Mouse (Mus musculus): ENCODE measurements around the gene Klc4. TPM values are rescaled to one million over a fixed set of nuclear protein-coding genes. Genes with fewer than 3 reads are reported as not detected.

The Klc4 gene
- polyA plus RNA-seq, 1 experiment from 2014 or later = 23.4 TPM

GRCm38 (mm10) chr17:46650232-46651031 lies 4.6 kb upstream of the Klc4 start, which contains the start of gene Cul7:
Cul7 (plus strand) TSS chr17:46650337.
- no peaks in the 10 kb centered on the region for H3K27me3 ChIP-seq
- no peaks in the 10 kb centered on the region for H3K9me3 ChIP-seq (replicated peaks)
- peak within 1 kb of the TSS; percentile 80 for H3K4me2 ChIP-seq (replicated peaks)
- WGBS = under 1% methylated on average over 58 of the region's 58 CpGs
- H3K9ac ChIP-seq = peak within 1 kb of the TSS; percentile 73
- peaks cover 40% of the 10 kb centered on the region for H3K36me3 ChIP-seq
- peak within 1 kb of the TSS; percentile 97 for H3K27ac ChIP-seq (replicated peaks)
- peaks cover 54% of the 10 kb centered on the region for H3K4me1 ChIP-seq
- ATAC-seq (ENCODE audit: insufficient number of reproducible peaks, low FRiP score, low TSS enrichment, low read depth) = peak; percentile 96
- H3K4me3 ChIP-seq (replicated peaks) = peak within 1 kb of the TSS; percentile 71

- Histone ChIP-seq H3K4me1 (peaks cover 60% of the 10 kb centered on the region), H3K36me3 (peaks cover 36% of the 10 kb centered on the region), H3K27me3 (no peaks in the 10 kb centered on the region), H3K4me3 (replicated peaks) (peak overlapping the region; percentile 71), H3K9me3 (replicated peaks) (no peaks in the 10 kb centered on the region), H3K4me2 (replicated peaks) (peak overlapping the region; percentile 80), H3K27ac (replicated peaks) (peak overlapping the region; percentile 97), H3K9ac (peak overlapping the region; percentile 37)
- 33% methylated on average over 15 of the region's 15 CpGs for WGBS
- no peak for ATAC-seq (ENCODE audit: insufficient number of reproducible peaks, low FRiP score, low TSS enrichment, low read depth)
Measured at GRCm38 (mm10) chr17:46649811-46650210, 4.0 kb upstream of the Klc4 start.

GRCm38 (mm10) chr17:46648436-46648835 lies 2.6 kb upstream of the Klc4 start:
- H3K4me2 ChIP-seq (replicated peaks) = no peak overlapping the region
- H3K4me3 ChIP-seq (replicated peaks) = no peak overlapping the region
- peaks cover 22% of the 10 kb centered on the region for H3K36me3 ChIP-seq
- no peak overlapping the region for H3K27ac ChIP-seq (replicated peaks)
- peaks cover 56% of the 10 kb centered on the region for H3K4me1 ChIP-seq
- no peaks in the 10 kb centered on the region for H3K27me3 ChIP-seq
- no peak overlapping the region for H3K9ac ChIP-seq
- H3K9me3 ChIP-seq (replicated peaks) = no peaks in the 10 kb centered on the region
- no peak for ATAC-seq (ENCODE audit: insufficient number of reproducible peaks, low FRiP score, low TSS enrichment, low read depth)
- WGBS = 90% methylated on average over 9 of the region's 9 CpGs

GRCm38 (mm10) chr17:46647279-46647678 lies 1.5 kb upstream of the Klc4 start:
- Histone ChIP-seq H3K27me3 (no peaks in the 10 kb centered on the region), H3K9ac (no peak overlapping the region), H3K36me3 (peaks cover 13% of the 10 kb centered on the region), H3K4me2 (replicated peaks) (no peak overlapping the region), H3K4me1 (peaks cover 45% of the 10 kb centered on the region), H3K9me3 (replicated peaks) (no peaks in the 10 kb centered on the region), H3K4me3 (replicated peaks) (peak overlapping the region; percentile 97; the same call in 1 of the 2 replicates), H3K27ac (replicated peaks) (no peak overlapping the region)
- 91% methylated on average over 7 of the region's 7 CpGs for WGBS
- no peak for ATAC-seq (ENCODE audit: insufficient number of reproducible peaks, low FRiP score, low TSS enrichment, low read depth)

- ATAC-seq (ENCODE audit: insufficient number of reproducible peaks, low FRiP score, low TSS enrichment, low read depth) = peak; percentile 2; the same call in 1 of the 2 replicates
- peak overlapping the region; percentile 97 for H3K4me3 ChIP-seq (replicated peaks)
- H3K4me2 ChIP-seq (replicated peaks) = peak overlapping the region; percentile 78
- H3K9ac ChIP-seq = peak overlapping the region; percentile 82
- peaks cover 35% of the 10 kb centered on the region for H3K4me1 ChIP-seq
- no peaks in the 10 kb centered on the region for H3K27me3 ChIP-seq
- WGBS = under 1% methylated on average over 19 of the region's 19 CpGs
- peak overlapping the region; percentile 89 for H3K27ac ChIP-seq (replicated peaks)
- H3K36me3 ChIP-seq = peaks cover 23% of the 10 kb centered on the region
- H3K9me3 ChIP-seq (replicated peaks) = no peaks in the 10 kb centered on the region
Measured at GRCm38 (mm10) chr17:46646322-46646662, 470 bp upstream of the Klc4 start.

GRCm38 (mm10) chr17:46644916-46645475 lies 826 bp downstream of the Klc4 start:
- no peak for ATAC-seq (ENCODE audit: insufficient number of reproducible peaks, low FRiP score, low TSS enrichment, low read depth)
- Histone ChIP-seq H3K27me3 (no peaks in the 10 kb centered on the region), H3K4me1 (peaks cover 29% of the 10 kb centered on the region), H3K27ac (replicated peaks) (peak overlapping the region; percentile 63), H3K9ac (peak overlapping the region; percentile 72), H3K9me3 (replicated peaks) (no peaks in the 10 kb centered on the region), H3K36me3 (peaks cover 36% of the 10 kb centered on the region), H3K4me2 (replicated peaks) (peak overlapping the region; percentile 90), H3K4me3 (replicated peaks) (peak overlapping the region; percentile 97)
- WGBS = 8% methylated on average over 11 of the region's 11 CpGs

GRCm38 (mm10) chr17:46644152-46644805 lies 1.5 kb downstream of the Klc4 start:
- WGBS = 89% methylated on average over 12 of the region's 12 CpGs
- Histone ChIP-seq H3K4me2 (replicated peaks) (peak overlapping the region; percentile 90; the same call in 1 of the 2 replicates), H3K27ac (replicated peaks) (no peak overlapping the region)

GRCm38 (mm10) chr17:46642060-46642459 lies 3.8 kb downstream of the Klc4 start:
- Histone ChIP-seq H3K27me3 (no peaks in the 10 kb centered on the region), H3K9me3 (replicated peaks) (no peaks in the 10 kb centered on the region), H3K4me2 (replicated peaks) (no peak overlapping the region), H3K36me3 (peaks cover 36% of the 10 kb centered on the region), H3K27ac (replicated peaks) (no peak overlapping the region), H3K9ac (no peak overlapping the region), H3K4me3 (replicated peaks) (no peak overlapping the region), H3K4me1 (peaks cover 24% of the 10 kb centered on the region)
- no peak for ATAC-seq (ENCODE audit: insufficient number of reproducible peaks, low FRiP score, low TSS enrichment, low read depth)
- WGBS = 88% methylated on average over 17 of the region's 17 CpGs

More at GRCm38 (mm10) chr17:46644152-46644805, 1.5 kb downstream of the Klc4 start:
- no peak for ATAC-seq (ENCODE audit: insufficient number of reproducible peaks, low FRiP score, low TSS enrichment, low read depth)
- H3K9me3 ChIP-seq (replicated peaks) = no peaks in the 10 kb centered on the region
- H3K27me3 ChIP-seq = no peaks in the 10 kb centered on the region
- peaks cover 22% of the 10 kb centered on the region for H3K4me1 ChIP-seq
- peaks cover 43% of the 10 kb centered on the region for H3K36me3 ChIP-seq
- peak overlapping the region; percentile 97 for H3K4me3 ChIP-seq (replicated peaks)
- H3K9ac ChIP-seq = no peak overlapping the region

- H3K9me3 ChIP-seq (replicated peaks) = no peaks in the 10 kb centered on the region
- peaks cover 18% of the 10 kb centered on the region for H3K4me1 ChIP-seq
- peaks cover 45% of the 10 kb centered on the region for H3K36me3 ChIP-seq
- no peak for ATAC-seq (ENCODE audit: insufficient number of reproducible peaks, low FRiP score, low TSS enrichment, low read depth)
- H3K27me3 ChIP-seq = no peaks in the 10 kb centered on the region
- no peak overlapping the region for H3K9ac ChIP-seq
- H3K27ac ChIP-seq (replicated peaks) = no peak overlapping the region
- WGBS = 86% methylated on average over 9 of the region's 9 CpGs
- H3K4me2 ChIP-seq (replicated peaks) = no peak overlapping the region
- no peak overlapping the region for H3K4me3 ChIP-seq (replicated peaks)
Measured at GRCm38 (mm10) chr17:46639929-46640328, 5.9 kb downstream of the Klc4 start.

GRCm38 (mm10) chr17:46636831-46637523 lies 8.8 kb downstream of the Klc4 start:
- WGBS = 19% methylated on average over 15 of the region's 15 CpGs
- Histone ChIP-seq H3K36me3 (peaks cover 53% of the 10 kb centered on the region), H3K27me3 (no peaks in the 10 kb centered on the region), H3K27ac (replicated peaks) (0 out of 2 replicates have a peak overlapping the region, but pooled peaks have one; percentile 28), H3K4me1 (peaks cover 9% of the 10 kb centered on the region), H3K9ac (no peak overlapping the region), H3K4me2 (replicated peaks) (peak overlapping the region; percentile 44), H3K9me3 (replicated peaks) (no peaks in the 10 kb centered on the region), H3K4me3 (replicated peaks) (peak overlapping the region; percentile 16; the same call in 1 of the 2 replicates)
- no peak for ATAC-seq (ENCODE audit: insufficient number of reproducible peaks, low FRiP score, low TSS enrichment, low read depth)
